Mouse (Mus musculus): ENCODE data around the gene Vmn1r207-ps.
"Not testable (repeated sequence)": the region's sequence is repeated elsewhere in the genome, so short reads cannot be mapped to it uniquely, and the experiment has no call there.

Gene Vmn1r207-ps

DNA sequence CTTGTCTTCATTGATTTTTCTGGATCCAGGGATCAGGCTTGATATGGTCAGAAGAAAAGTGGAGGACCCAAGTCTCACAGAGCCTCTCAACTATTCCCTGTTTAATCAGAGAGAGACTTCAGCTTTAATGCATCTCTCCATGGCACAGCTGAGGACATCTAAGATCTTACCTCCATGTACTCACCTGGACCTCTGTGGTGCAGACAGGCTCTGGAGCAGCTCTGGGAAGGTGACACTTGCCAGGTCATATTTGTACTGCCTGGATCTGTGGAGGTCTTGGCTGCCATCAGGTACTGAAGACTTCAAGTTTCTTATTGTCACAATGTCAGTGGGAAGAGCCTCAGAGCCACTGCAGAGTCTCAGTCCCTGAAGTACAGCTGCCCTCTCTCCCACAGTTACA lies at the start of gene Vmn1r207-ps:
Vmn1r207-ps (minus strand) TSS at position 101 of the 400 bp plus-strand sequence.
- DNase-seq (ENCODE audit: low spot score), result not testable (repeated sequence)

DNA sequence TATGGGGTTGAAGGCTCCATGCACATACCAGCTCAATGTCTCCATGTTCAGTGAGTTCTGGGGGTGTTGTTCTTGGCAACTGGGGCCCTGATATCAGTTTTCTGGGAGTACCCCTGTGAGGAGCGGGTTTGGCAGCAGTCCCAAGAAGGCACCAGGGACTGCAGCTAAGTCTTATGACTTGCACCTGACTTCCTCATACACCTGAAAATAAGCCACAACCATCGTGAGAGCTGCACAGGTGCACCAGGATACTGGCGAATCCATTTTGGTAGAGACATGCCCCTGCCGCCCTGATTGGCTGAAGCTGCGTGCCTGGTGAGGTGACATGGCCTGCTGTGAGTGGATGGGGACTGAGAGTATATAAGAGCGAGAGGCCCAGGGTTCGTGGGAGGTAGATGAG lies 47.9 kb upstream of the Vmn1r207-ps start, which contains the start of gene Vmn1r208:
Vmn1r208 (minus strand) TSS at position 101 of the 400 bp plus-strand sequence.
- DNase-seq (ENCODE audit: low spot score), result not testable (repeated sequence)

DNA sequence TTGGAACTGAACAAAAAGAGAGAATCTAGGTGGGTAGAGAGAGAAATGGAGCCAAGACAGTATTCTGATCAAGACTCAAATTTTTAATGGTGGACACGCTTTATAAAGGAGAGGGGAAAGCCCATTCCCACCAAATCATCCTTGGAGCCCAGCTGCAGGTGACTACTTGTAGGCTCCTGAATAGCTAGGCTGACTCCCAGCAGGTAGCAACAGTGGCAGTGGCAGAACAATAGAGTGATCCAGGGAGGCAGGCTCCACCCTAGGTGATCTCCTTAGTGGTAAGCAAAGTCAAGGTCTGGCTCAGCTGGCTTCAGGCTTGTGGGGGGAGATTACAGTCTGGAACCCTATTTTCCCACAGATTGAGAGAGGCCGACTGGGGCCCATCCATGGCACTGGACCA lies 42.2 kb upstream of the Vmn1r207-ps start:
- not testable (repeated sequence) for DNase-seq (ENCODE audit: low spot score)

DNA sequence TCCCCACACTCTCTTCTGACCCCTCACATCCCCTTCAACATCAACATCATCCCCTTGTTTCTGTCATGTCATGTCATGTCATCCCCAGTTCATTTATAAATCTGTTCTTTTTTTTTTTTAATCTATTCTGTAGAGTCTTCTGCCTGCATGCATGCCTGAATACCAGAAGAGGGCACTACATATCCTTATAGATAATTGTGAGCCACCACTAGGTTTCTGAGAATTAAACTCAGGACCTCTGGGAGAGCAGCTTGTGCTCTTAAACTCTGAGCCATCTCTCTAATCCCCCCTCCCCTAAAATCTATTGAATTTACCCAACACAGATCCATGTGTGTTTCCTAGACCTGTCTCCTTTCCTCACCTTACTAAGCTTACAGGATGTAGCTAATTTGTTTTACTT lies 18.1 kb upstream of the Vmn1r207-ps start:
- no peak for DNase-seq (ENCODE audit: low spot score)

DNA sequence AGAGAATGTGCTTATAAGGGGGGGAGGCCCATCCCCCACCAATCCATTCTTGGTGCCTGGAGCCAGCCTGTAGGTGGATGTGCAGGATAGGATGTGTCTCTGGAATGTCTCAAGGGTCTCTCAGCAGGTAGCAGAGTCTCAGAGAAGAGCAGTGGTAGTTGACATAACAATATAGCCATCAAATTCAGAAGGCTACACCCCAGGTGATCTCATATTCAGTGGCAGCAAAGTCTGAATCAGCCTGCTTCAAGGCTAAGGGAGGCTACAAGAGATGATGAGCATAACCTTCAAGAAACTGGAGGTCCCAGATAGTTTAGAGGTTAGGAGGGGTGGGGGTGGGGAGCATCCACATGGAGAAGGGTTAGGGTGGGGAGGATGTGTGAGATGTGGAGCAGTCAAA lies 22.5 kb downstream of the Vmn1r207-ps start:
- DNase-seq (ENCODE audit: low spot score), result not testable (repeated sequence)

DNA sequence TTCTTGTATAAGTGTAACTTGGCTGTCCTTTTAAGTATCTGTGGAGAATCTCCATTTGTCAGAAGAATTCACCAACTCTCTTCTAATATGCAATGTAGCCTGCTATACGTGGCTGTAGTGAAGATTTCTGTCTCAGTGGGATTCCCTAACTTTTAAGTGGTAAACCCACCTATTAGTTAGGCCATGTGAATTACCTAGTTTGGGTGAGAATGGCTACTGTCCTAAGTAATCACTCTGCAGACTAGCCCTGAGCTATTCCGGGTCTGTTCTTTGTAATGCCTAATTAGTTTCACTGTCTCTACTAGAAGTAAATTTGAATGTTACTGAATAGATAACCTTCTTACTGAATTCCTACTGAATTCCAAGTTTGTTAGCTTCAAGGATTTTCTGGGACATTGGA lies 26.5 kb downstream of the Vmn1r207-ps start:
- DNase-seq (ENCODE audit: low spot score), result not testable (repeated sequence)

Data from layer of hippocampus, adult 11-12 months (tissue).